Mouse (Mus musculus): ENCODE results near the gene Fgf22. TPM values are rescaled to one million over a fixed set of nuclear protein-coding genes. Genes with fewer than 3 reads are reported as not detected.

Fgf22 gene
- polyA plus RNA-seq (2012; rRNA removed) = 0.08 and 0.26 TPM in 2 replicates

GRCm38 (mm10) chr10:79754856-79755516 lies at the start of gene Fgf22:
Gene Fgf22, plus strand, starts transcription at chr10:79755076.

GRCm38 (mm10) chr10:79716254-79716987 lies 38.5 kb upstream of the Fgf22 start, which contains the start of gene Hcn2:
Gene Hcn2, plus strand, starts transcription at chr10:79716634.

GRCm38 (mm10) chr10:79745898-79746773 lies 8.7 kb upstream of the Fgf22 start, which contains the start of gene Polrmt:
Gene Polrmt, minus strand, starts transcription at chr10:79746581.

GRCm38 (mm10) chr10:79766508-79767325 lies 11.8 kb downstream of the Fgf22 start, which contains the start of gene Rnf126:
Gene Rnf126, minus strand, starts transcription at chr10:79766952.

GRCm38 (mm10) chr10:79777103-79777531 lies 22.2 kb downstream of the Fgf22 start, which contains the start of gene Fstl3:
Gene Fstl3, plus strand, starts transcription at chr10:79777272.

GRCm38 (mm10) chr10:79790861-79791260 lies 36.0 kb downstream of the Fgf22 start, which contains the start of gene Prss57:
Gene Prss57, minus strand, starts transcription at chr10:79790961.

GRCm38 (mm10) chr10:79793051-79793737 lies 38.3 kb downstream of the Fgf22 start, which contains the start of gene Palm:
Gene Palm, plus strand, starts transcription at chr10:79793572.

Other genes starting within 250 kb of the Fgf22 start
- 5.5 and 10.1 TPM in 2 replicates for gene Plpp2, start 221.3 kb upstream of the Fgf22 start, polyA plus RNA-seq (2012; rRNA removed)
- 120 and 122 TPM in 2 replicates for gene Mier2, start 199.9 kb upstream of the Fgf22 start, polyA plus RNA-seq (2012; rRNA removed)
- gene Theg, start 167.7 kb upstream of the Fgf22 start, polyA plus RNA-seq (2012; rRNA removed) = not detected in 2 replicates
- gene C2cd4c, start 141.1 kb upstream of the Fgf22 start, polyA plus RNA-seq (2012; rRNA removed) = 1.3 and 1.4 TPM in 2 replicates
- 29.5 and 34.5 TPM in 2 replicates for gene Shc2, start 117.2 kb upstream of the Fgf22 start, polyA plus RNA-seq (2012; rRNA removed)
- gene Odf3l2, start 109.3 kb upstream of the Fgf22 start, polyA plus RNA-seq (2012; rRNA removed) = not detected in 2 replicates
- 0.50 and 2.5 TPM in 2 replicates for gene Madcam1, start 90.5 kb upstream of the Fgf22 start, polyA plus RNA-seq (2012; rRNA removed)
- 47.9 and 61.7 TPM in 2 replicates for gene Tpgs1, start 85.7 kb upstream of the Fgf22 start, polyA plus RNA-seq (2012; rRNA removed)
- 177 and 195 TPM in 2 replicates for gene Cdc34, start 72.9 kb upstream of the Fgf22 start, polyA plus RNA-seq (2012; rRNA removed)
- 0.81 and 1.5 TPM in 2 replicates for gene Gzmm, start 66.1 kb upstream of the Fgf22 start, polyA plus RNA-seq (2012; rRNA removed)
- gene Bsg, start 50.6 kb upstream of the Fgf22 start, polyA plus RNA-seq (2012; rRNA removed) = 332 and 473 TPM in 2 replicates
- 1.0 and 1.2 TPM in 2 replicates for gene Hcn2, start 38.4 kb upstream of the Fgf22 start, polyA plus RNA-seq (2012; rRNA removed)
- 51.6 and 58.3 TPM in 2 replicates for gene Polrmt, start 8.5 kb upstream of the Fgf22 start, polyA plus RNA-seq (2012; rRNA removed)
- gene Rnf126, start 11.9 kb downstream of the Fgf22 start, polyA plus RNA-seq (2012; rRNA removed) = 122 and 132 TPM in 2 replicates
- 1.00 and 2.3 TPM in 2 replicates for gene Fstl3, start 22.2 kb downstream of the Fgf22 start, polyA plus RNA-seq (2012; rRNA removed)
- gene Prss57, start 35.9 kb downstream of the Fgf22 start, polyA plus RNA-seq (2012; rRNA removed) = 0.08 and 0.16 TPM in 2 replicates
- gene Palm, start 38.5 kb downstream of the Fgf22 start, polyA plus RNA-seq (2012; rRNA removed) = 98.3 and 130 TPM in 2 replicates
- 0.64 and 0.96 TPM in 2 replicates for gene Misp, start 65.9 kb downstream of the Fgf22 start, polyA plus RNA-seq (2012; rRNA removed)
- gene Ptbp1, start 99.4 kb downstream of the Fgf22 start, polyA plus RNA-seq (2012; rRNA removed) = 162 and 407 TPM in 2 replicates
- gene Prtn3, start 119.4 kb downstream of the Fgf22 start, polyA plus RNA-seq (2012; rRNA removed) = 15.3 and 15.8 TPM in 2 replicates
- 256 and 339 TPM in 2 replicates for gene Plppr3, start 119.6 kb downstream of the Fgf22 start, polyA plus RNA-seq (2012; rRNA removed)
- 0.43 and 0.54 TPM in 2 replicates for gene Elane, start 131.2 kb downstream of the Fgf22 start, polyA plus RNA-seq (2012; rRNA removed)
- 0.09 and 0.50 TPM in 2 replicates for gene Cfd, start 135.8 kb downstream of the Fgf22 start, polyA plus RNA-seq (2012; rRNA removed)
- gene Med16, start 153.8 kb downstream of the Fgf22 start, polyA plus RNA-seq (2012; rRNA removed) = 47.8 and 59.6 TPM in 2 replicates
- gene Gm26602, start 155.8 kb downstream of the Fgf22 start, polyA plus RNA-seq (2012; rRNA removed) = not detected in 2 replicates
- 1.2 and 1.3 TPM in 2 replicates for gene Kiss1r, start 161.9 kb downstream of the Fgf22 start, polyA plus RNA-seq (2012; rRNA removed)
- gene R3hdm4, start 166.1 kb downstream of the Fgf22 start, polyA plus RNA-seq (2012; rRNA removed) = 110 and 123 TPM in 2 replicates
- 11.1 and 12.1 TPM in 2 replicates for gene Arid3a, start 172.0 kb downstream of the Fgf22 start, polyA plus RNA-seq (2012; rRNA removed)
- 40.0 and 55.7 TPM in 2 replicates for gene Wdr18, start 205.1 kb downstream of the Fgf22 start, polyA plus RNA-seq (2012; rRNA removed)
- gene Grin3b, start 215.6 kb downstream of the Fgf22 start, polyA plus RNA-seq (2012; rRNA removed) = 0.28 and 0.39 TPM in 2 replicates
- gene Tmem259, start 229.3 kb downstream of the Fgf22 start, polyA plus RNA-seq (2012; rRNA removed) = 120 and 158 TPM in 2 replicates
- gene Cnn2, start 233.5 kb downstream of the Fgf22 start, polyA plus RNA-seq (2012; rRNA removed) = 66.5 and 128 TPM in 2 replicates
- 7.7 and 7.9 TPM in 2 replicates for gene Abca7, start 241.4 kb downstream of the Fgf22 start, polyA plus RNA-seq (2012; rRNA removed)